Mouse (Mus musculus) embryonic fibroblast, embryonic 13.5 days (primary cell): ENCODE results near the gene Cdc20.

Experiments
- CTCF ChIP-seq: IDR thresholded peaks from 2 replicates; pipeline ENCODE4 v1.5.1; 2011; ENCODE audit warnings: mild to moderate bottlenecking, control low read depth, low read length, moderate library complexity, borderline replicate concordance; ENCODE audit not compliant: insufficient read depth
- POLR2A ChIP-seq: IDR thresholded peaks from 2 replicates; pipeline ENCODE4 v1.6.1; 2011; ENCODE audit warnings: low read depth, mild to moderate bottlenecking, control low read depth, low read length, moderate library complexity

DNA sequence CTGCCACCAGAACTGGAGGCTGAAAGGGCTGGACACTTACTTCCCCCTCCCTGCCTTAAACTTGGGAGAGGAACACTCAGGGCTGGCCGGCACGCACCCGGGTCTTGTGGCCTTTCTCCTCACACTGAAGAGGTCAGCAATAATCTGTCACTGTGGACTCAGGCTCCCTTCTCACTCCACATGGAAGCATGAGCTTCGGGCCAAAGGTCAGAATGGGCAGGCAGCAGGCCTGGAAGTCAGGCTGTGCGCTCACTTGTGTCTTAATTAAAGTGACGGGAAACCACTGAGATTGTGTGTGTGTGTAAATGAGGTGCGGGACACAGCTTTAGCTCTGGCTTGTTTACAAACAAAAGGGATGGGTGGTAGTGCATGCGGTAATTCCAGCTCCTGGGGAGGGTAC is 4.8 kb downstream of the Cdc20 start:
- no peak for TF ChIP-seq CTCF
- TF ChIP-seq POLR2A = no peak
